Comparison of ENCODE assay signal across 18 mouse cellular contexts in genomic region chr8:122022274-122022673, GRCm38 (mm10).
DNase-seq lines count a peak whose midpoint lies in the region; ATAC-seq lines count a peak whose summit lies in the region.
"Had no signal": no experiment of that assay in that cellular context is flagged by ENCODE, and none has a peak within 500 bp of the region (broad histone marks: within the 10 kb centered on the region; RNA-seq: fewer than 3 reads in every experiment).

No protein-coding gene starts in this region.

- H3K27ac ChIP-seq in heart, embryonic 10.5 days, result no peak overlapping the region
- peak overlapping the region; percentile 65 for H3K27ac ChIP-seq in limb, embryonic 15.5 days
- no peak overlapping the region for H3K27ac ChIP-seq in limb, embryonic 10.5 days
- 0 out of 2 replicates have a peak overlapping the region, but pooled peaks have one; percentile 21 for H3K27ac ChIP-seq in brown adipose tissue, adult 24 weeks (replicated peaks; ENCODE audit: low read depth, low read length)
- peak overlapping the region; percentile 59 for H3K27ac ChIP-seq in macrophage
- H3K27ac ChIP-seq: forebrain, embryonic 12.5 days; heart, adult 2 months; kidney, embryonic 15.5 days; liver, embryonic 15.5 days; midbrain, embryonic 13.5 days had no signal

- no peak overlapping the region for H3K4me2 ChIP-seq in limb, embryonic 15.5 days
- H3K4me2 ChIP-seq: forebrain, embryonic 12.5 days; kidney, embryonic 15.5 days; liver, embryonic 15.5 days; midbrain, embryonic 13.5 days had no signal

- H3K4me1 ChIP-seq in heart, embryonic 10.5 days, result peaks cover 29% of the 10 kb centered on the region
- peaks cover 42% of the 10 kb centered on the region; the same call in 1 of the 2 replicates for H3K4me1 ChIP-seq in limb, embryonic 15.5 days
- 0 out of 2 replicates have a peak, but pooled peaks cover 5% of the 10 kb centered on the region for H3K4me1 ChIP-seq in limb, embryonic 10.5 days
- H3K4me1 ChIP-seq in brown adipose tissue, adult 24 weeks (ENCODE audit: control insufficient read depth, insufficient read depth, insufficient read length, low read length), result peaks cover 6% of the 10 kb centered on the region
- H3K4me1 ChIP-seq: forebrain, embryonic 12.5 days; kidney, embryonic 15.5 days had no signal

- 84% methylated on average over 6 of the region's 6 CpGs for WGBS in heart, embryonic 10.5 days
- 86% methylated on average over 6 of the region's 6 CpGs for WGBS in limb, embryonic 15.5 days
- 92% methylated on average over 6 of the region's 6 CpGs for WGBS in limb, embryonic 10.5 days
- 23% methylated on average over 6 of the region's 6 CpGs for WGBS in macrophage (ENCODE audit: missing documents)

- no peaks in the 10 kb centered on the region for H3K79me2 ChIP-seq in macrophage (ENCODE audit: inconsistent target)

- no peak overlapping the region for H3K9ac ChIP-seq in limb, embryonic 15.5 days
- H3K9ac ChIP-seq: forebrain, embryonic 12.5 days; kidney, embryonic 15.5 days; liver, embryonic 15.5 days; midbrain, embryonic 13.5 days had no signal

- peaks cover 82% of the 10 kb centered on the region for H3K36me3 ChIP-seq in heart, embryonic 10.5 days
- peaks cover 51% of the 10 kb centered on the region for H3K36me3 ChIP-seq in limb, embryonic 15.5 days
- H3K36me3 ChIP-seq in limb, embryonic 10.5 days, result peaks cover 94% of the 10 kb centered on the region
- peaks cover 22% of the 10 kb centered on the region; the same call in 1 of the 2 replicates for H3K36me3 ChIP-seq in macrophage (ENCODE audit: inconsistent target)

- ATAC-seq in limb, embryonic 15.5 days (ENCODE audit: insufficient number of reproducible peaks, low FRiP score, low TSS enrichment, low read depth), result no peak
- ATAC-seq: midbrain, embryonic 13.5 days; Patski had no signal

- H3K9me3 ChIP-seq in heart, embryonic 10.5 days, result no peaks in the 10 kb centered on the region
- no peaks in the 10 kb centered on the region for H3K9me3 ChIP-seq in limb, embryonic 15.5 days
- H3K9me3 ChIP-seq in limb, embryonic 10.5 days (replicated peaks), result no peaks in the 10 kb centered on the region
- H3K9me3 ChIP-seq: forebrain, embryonic 12.5 days; kidney, embryonic 15.5 days; liver, embryonic 15.5 days; midbrain, embryonic 13.5 days had no signal

- no peaks in the 10 kb centered on the region for H3K27me3 ChIP-seq in heart, embryonic 10.5 days (ENCODE audit: insufficient read depth, poor library complexity, severe bottlenecking)
- no peaks in the 10 kb centered on the region for H3K27me3 ChIP-seq in limb, embryonic 15.5 days
- H3K27me3 ChIP-seq in limb, embryonic 10.5 days (ENCODE audit: low read depth, poor library complexity, severe bottlenecking), result no peaks in the 10 kb centered on the region
- H3K27me3 ChIP-seq: forebrain, embryonic 12.5 days; kidney, embryonic 15.5 days; liver, embryonic 15.5 days; midbrain, embryonic 13.5 days; Patski had no signal

- no peak overlapping the region for H3K4me3 ChIP-seq in heart, embryonic 10.5 days
- H3K4me3 ChIP-seq in limb, embryonic 15.5 days, result no peak overlapping the region
- H3K4me3 ChIP-seq in limb, embryonic 10.5 days, result no peak overlapping the region
- H3K4me3 ChIP-seq in brown adipose tissue, adult 24 weeks (ENCODE audit: insufficient read depth, low read depth, low read length), result no peak overlapping the region
- no peak overlapping the region for H3K4me3 ChIP-seq in macrophage (ENCODE audit: inconsistent target)
- H3K4me3 ChIP-seq: forebrain, embryonic 12.5 days; heart, adult 2 months; kidney, embryonic 15.5 days; liver, embryonic 15.5 days; midbrain, embryonic 13.5 days had no signal

- peak; percentile 93 for DNase-seq in heart, adult 11 months
- no peak for DNase-seq in heart, embryonic 10.5 days (ENCODE audit: low spot score)
- no peak for DNase-seq in limb, embryonic 10.5 days (ENCODE audit: low spot score)
- no peak for DNase-seq in thymus, postnatal 4 days
- DNase-seq: B cell, adult 2 months; cerebellum, adult 11 months; heart, postnatal 14 days; right cerebral cortex, adult 18-20 months; thymus, postnatal 25 days had no signal

Comparison
In these comparisons a context has a peak if more than half of its experiments do, and no peak if none do; other contexts are left out.
1. H3K27ac ChIP-seq: peak in limb, embryonic 15.5 days (single experiment), brown adipose tissue, adult 24 weeks (single experiment) and macrophage (single experiment); none in heart, embryonic 10.5 days (single experiment) and limb, embryonic 10.5 days (single experiment).